Mouse (Mus musculus): ENCODE data around the gene Crybg2. TPM values are rescaled to one million over a fixed set of nuclear protein-coding genes. Genes with fewer than 3 reads are reported as not detected.

Crybg2 gene
- polyA plus RNA-seq, 1 experiment from 2014 or later, result 1.1 TPM

DNA sequence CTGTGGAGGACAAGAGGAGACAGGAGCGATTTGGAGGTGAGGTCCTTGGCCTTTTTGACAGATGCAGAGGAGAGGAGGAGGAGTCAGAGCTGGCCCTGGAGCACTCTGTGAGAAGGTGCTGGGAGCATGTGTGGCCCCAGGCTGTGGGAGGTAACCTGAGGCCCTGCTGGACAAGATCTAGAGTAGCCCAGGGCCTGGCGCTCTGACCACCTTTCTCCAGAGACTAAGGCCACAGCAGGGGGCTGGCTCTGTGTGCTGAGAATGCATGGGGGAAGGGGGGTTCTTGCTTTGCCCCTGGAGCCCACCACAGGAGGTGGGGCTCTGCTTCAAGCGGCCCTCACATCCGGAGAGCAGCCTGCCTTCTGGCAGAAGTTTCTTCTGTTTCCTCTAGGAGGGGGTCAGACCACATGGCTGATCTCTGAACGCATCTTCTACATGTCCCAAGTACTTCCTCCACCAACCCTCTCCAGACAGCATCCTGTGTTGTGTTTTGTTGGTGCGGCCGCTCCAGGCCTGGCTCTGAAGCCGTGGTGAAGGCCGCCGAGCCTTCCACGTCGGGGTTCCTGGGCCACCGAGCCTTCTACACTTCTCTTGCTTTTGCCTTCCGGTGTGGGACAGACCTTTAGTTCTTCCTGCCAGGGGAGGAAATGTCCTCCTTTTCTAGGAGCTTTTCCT lies 57.6 kb downstream of the Crybg2 start:
- H3K9ac ChIP-seq, result no peak overlapping the region
- WGBS, result 72% methylated on average over 14 of the region's 14 CpGs

DNA sequence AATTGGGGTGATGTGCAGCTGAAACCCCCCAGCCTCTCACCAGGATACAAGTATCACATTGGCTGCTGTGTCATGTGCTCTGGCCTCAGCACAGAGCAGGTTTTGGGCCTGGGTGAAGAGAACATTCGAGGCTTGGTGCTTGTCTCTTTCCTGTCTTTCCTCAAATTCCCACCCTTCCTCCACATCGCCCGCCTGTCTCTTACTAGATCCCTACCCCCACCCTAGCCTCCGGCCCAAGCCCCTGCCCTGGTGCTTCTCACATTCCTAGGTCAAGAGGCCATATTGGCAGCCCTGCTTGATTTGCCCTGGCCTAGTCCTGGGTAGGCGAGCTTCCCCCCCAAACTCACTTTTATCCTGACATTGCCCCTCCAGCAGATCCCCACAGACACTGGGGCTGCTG lies 58.4 kb downstream of the Crybg2 start:
- 75% methylated on average over 5 of the region's 5 CpGs for WGBS
- H3K9ac ChIP-seq, result no peak overlapping the region

More for the DNA sequence above, 57.6 kb downstream of the Crybg2 start:
- H3K4me3 ChIP-seq, result no peak overlapping the region
- H3K4me2 ChIP-seq, result no peak overlapping the region
- peaks cover 5% of the 10 kb centered on the region; the same call in 1 of the 2 replicates for H3K4me1 ChIP-seq (replicated peaks)
- no peaks in the 10 kb centered on the region for H3K36me3 ChIP-seq
- H3K27ac ChIP-seq, result no peak overlapping the region
- no peaks in the 10 kb centered on the region for H3K9me3 ChIP-seq
- no peaks in the 10 kb centered on the region for H3K27me3 ChIP-seq
- ATAC-seq (ENCODE audit: low FRiP score), result no peak

DNA sequence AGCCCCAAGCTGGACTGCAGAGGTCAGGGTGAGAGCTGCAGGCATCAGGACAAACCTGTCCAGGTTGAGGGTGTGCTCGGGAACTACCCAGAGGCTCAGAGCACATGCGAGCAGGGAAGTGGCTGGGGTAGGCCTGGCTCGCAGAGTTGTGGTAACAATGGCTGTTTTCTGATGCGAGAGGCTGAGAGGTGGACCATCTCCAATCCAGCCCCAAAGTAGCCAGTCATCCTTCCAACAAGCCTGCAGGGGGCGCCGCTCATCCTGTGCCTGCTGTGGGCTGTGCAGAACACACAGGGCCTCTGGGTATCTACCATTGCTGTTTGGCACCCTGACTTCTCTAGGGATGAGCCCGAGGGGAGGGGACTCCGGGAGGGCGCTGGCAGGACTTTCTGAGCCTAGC lies 59.0 kb downstream of the Crybg2 start:
- Histone ChIP-seq H3K27me3 (no peaks in the 10 kb centered on the region), H3K9ac (no peak overlapping the region), H3K4me3 (no peak overlapping the region), H3K27ac (no peak overlapping the region), H3K4me2 (no peak overlapping the region), H3K4me1 (replicated peaks) (peaks cover 8% of the 10 kb centered on the region), H3K9me3 (no peaks in the 10 kb centered on the region), H3K36me3 (no peaks in the 10 kb centered on the region)
- 55% methylated on average over 9 of the region's 9 CpGs for WGBS
- ATAC-seq (ENCODE audit: low FRiP score), result no peak

More for the DNA sequence above, 58.4 kb downstream of the Crybg2 start:
- ATAC-seq (ENCODE audit: low FRiP score), result no peak
- no peaks in the 10 kb centered on the region for H3K36me3 ChIP-seq
- no peaks in the 10 kb centered on the region for H3K9me3 ChIP-seq
- no peak overlapping the region for H3K4me2 ChIP-seq
- H3K27me3 ChIP-seq, result no peaks in the 10 kb centered on the region
- no peak overlapping the region for H3K4me3 ChIP-seq
- peaks cover 1% of the 10 kb centered on the region for H3K4me1 ChIP-seq (replicated peaks)
- no peak overlapping the region for H3K27ac ChIP-seq

DNA sequence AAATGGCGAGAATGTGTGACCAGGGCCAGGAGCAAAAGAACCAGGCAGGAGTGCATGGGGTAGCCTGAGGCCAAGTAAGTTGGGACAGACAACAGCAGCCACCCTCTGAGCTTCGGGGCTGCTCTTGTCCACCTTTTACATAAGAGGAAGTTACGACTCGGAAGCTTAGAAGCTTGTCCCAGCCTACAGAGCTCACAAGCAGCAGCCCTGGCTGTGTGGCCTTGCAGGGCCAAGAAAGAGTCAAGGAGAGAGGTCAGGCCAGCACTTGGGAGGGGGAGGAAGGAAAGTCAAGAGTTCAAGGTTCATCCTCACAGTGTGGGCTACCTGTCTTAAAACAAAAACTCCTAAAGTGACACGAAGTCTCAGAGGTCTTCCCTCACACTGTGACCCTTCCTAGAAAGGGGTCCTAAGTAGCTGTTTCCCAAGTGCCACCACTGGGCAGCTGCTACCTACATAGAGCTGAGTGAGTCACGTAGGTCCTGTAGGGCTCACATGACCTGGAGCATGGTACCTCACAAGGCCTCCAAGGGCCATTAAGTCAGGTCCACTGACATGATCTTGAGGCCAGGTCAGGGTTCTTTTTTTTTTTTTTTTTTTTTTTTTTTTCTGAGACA lies 59.7 kb downstream of the Crybg2 start:
- WGBS, result 85% methylated on average over 6 of the region's 6 CpGs
- H3K27me3 ChIP-seq, result no peaks in the 10 kb centered on the region

DNA sequence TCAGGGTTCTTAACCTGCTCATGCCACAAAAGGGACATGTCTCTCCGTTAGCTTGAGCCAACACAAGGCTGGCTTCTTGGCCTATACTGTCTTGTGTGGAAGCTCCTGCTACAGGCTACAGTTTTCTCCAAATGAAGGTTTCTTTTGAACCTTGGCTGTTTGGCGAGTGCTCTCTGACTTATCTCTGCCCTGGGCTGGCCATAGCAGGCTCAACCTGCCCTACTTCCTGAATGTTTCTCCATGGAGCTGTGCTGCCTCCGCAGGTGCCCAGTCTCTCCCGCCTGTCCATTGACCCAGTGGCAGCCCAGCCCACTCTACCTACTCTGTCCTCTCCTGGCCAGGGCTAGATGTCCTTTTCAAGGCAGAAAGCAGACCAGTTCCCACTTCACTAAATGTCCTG lies 60.3 kb downstream of the Crybg2 start:
- no peak overlapping the region for H3K9ac ChIP-seq
- no peaks in the 10 kb centered on the region for H3K27me3 ChIP-seq
- no peak overlapping the region for H3K4me3 ChIP-seq
- no peaks in the 10 kb centered on the region for H3K36me3 ChIP-seq
- peaks cover 8% of the 10 kb centered on the region for H3K4me1 ChIP-seq (replicated peaks)
- H3K9me3 ChIP-seq, result no peaks in the 10 kb centered on the region
- 88% methylated on average over 4 of the region's 4 CpGs for WGBS
- H3K27ac ChIP-seq, result no peak overlapping the region
- no peak overlapping the region for H3K4me2 ChIP-seq
- no peak for ATAC-seq (ENCODE audit: low FRiP score)

More for the DNA sequence above, 59.7 kb downstream of the Crybg2 start:
- Histone ChIP-seq H3K4me2 (no peak overlapping the region), H3K4me3 (no peak overlapping the region), H3K9me3 (no peaks in the 10 kb centered on the region), H3K27ac (no peak overlapping the region), H3K4me1 (replicated peaks) (peaks cover 8% of the 10 kb centered on the region), H3K9ac (no peak overlapping the region), H3K36me3 (no peaks in the 10 kb centered on the region)
- no peak for ATAC-seq (ENCODE audit: low FRiP score)

DNA sequence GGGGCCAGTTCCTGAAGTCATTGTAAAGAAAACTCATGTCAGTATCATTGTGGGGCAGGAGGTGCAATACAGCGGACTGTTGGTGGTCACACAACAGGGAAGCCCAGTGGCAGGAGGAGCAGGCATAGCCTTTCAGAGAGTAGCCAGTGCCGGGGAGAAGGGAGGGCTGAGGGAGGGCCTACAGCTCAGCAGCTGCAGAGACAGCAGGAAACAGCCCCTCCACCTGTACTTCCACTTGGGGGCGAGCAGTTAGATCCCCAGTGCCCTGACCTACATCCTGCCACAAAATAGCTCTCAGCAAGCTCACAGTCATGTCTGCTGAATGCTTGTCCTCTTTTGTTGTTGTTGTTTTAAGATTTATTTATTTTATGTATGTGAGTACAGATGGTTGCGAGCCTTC lies 61.0 kb downstream of the Crybg2 start:
- H3K27ac ChIP-seq, result no peak overlapping the region
- H3K4me1 ChIP-seq (replicated peaks), result peaks cover 11% of the 10 kb centered on the region
- no peak for ATAC-seq (ENCODE audit: low FRiP score)
- H3K9me3 ChIP-seq, result no peaks in the 10 kb centered on the region
- H3K36me3 ChIP-seq, result no peaks in the 10 kb centered on the region
- H3K27me3 ChIP-seq, result no peaks in the 10 kb centered on the region
- H3K9ac ChIP-seq, result peak overlapping the region; percentile 1; the same call in 1 of the 2 replicates
- WGBS, result 52% methylated on average over 4 of the region's 4 CpGs
- H3K4me3 ChIP-seq, result no peak overlapping the region
- no peak overlapping the region for H3K4me2 ChIP-seq

DNA sequence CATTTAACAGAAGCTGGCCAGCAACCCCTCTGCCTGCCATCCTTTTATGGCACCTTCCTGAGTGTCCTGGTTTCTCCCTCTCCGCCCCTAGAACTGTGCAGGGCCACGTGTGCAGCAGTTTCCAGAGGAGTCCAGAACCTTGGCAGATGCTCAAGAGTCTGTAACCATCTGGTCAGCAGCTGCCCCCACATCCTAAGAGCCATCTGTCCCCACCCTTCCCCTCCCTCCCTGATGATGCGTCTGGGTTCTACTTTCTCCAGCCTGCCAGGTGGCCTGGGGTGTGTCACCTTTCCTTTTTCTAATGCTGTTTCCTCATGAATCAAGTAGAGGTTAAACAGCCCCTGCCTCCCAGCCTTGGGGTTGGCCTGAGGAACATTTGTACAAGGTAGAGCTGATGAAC lies 61.7 kb downstream of the Crybg2 start:
- Histone ChIP-seq H3K27me3 (no peaks in the 10 kb centered on the region), H3K27ac (no peak overlapping the region), H3K36me3 (no peaks in the 10 kb centered on the region), H3K4me3 (no peak overlapping the region), H3K4me2 (no peak overlapping the region), H3K4me1 (replicated peaks) (peaks cover 19% of the 10 kb centered on the region), H3K9me3 (no peaks in the 10 kb centered on the region), H3K9ac (no peak overlapping the region)
- WGBS, result 62% methylated on average over 3 of the region's 3 CpGs
- no peak for ATAC-seq (ENCODE audit: low FRiP score)

DNA sequence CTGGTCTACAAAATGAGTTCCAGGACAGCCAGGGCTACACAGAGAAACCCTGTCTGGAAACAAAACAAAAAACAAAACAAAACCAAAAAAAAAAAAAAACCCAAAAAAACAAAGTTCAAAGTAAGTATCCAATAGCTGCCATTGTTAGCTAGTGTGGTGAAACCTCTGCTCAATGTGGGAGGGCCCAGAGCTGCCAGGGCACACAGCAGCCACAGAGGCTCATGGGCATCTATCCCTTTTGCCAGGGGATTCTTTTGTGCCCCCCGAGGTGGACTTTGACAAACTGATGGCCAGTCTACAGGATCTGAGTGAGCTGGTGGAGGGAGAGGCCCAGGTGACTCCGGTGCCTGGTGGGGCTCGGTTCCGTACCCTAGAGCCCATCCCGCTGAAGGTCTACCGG lies 62.5 kb downstream of the Crybg2 start:
- Histone ChIP-seq H3K4me2 (no peak overlapping the region), H3K27ac (no peak overlapping the region), H3K4me3 (no peak overlapping the region), H3K9ac (no peak overlapping the region), H3K36me3 (no peaks in the 10 kb centered on the region), H3K27me3 (no peaks in the 10 kb centered on the region), H3K4me1 (replicated peaks) (peaks cover 27% of the 10 kb centered on the region), H3K9me3 (no peaks in the 10 kb centered on the region)
- 94% methylated on average over 6 of the region's 6 CpGs for WGBS
- ATAC-seq (ENCODE audit: low FRiP score), result no peak

DNA sequence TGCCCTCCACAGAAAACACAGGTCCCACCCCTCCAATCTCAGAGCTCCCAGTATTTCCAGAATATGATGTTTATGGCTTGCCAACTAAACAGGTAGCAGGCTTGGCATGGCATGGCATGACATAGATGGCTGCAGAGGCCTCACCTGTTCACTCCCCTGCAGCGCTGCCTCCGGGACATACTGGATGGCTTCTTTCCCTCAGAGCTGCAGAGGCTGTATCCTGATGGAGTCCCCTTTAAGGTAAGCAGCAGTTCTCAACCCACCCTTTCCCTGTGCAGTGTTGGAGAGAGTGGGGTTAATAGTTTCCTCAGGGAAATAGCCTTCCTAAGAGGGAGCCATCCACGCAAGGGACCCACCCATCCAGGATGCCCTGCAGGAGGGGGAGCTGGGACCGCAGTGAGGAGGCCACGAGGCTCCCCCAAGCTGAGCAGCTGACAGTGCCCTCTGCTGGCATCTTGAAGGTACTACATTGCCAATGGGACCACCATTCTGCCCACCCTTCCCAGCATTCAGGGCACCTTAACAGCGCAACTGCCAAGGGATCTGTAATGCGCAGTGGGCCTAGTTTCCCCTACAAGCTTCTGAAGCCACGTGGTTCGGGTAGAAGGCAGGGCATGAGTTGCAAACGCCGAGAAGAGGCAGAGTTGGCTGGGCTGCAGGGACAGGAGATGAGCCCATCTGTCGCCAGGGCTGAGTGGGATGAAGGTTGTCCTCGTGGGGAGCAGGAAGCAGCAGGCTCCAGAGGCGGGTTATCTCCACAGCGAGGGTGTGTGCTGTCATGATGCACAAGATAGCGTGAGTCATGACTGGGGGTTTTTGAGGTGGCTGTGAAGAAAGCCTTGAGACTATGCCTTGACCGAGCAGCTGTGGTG lies 63.3 kb downstream of the Crybg2 start:
- H3K9me3 ChIP-seq, result no peaks in the 10 kb centered on the region
- peaks cover 29% of the 10 kb centered on the region for H3K4me1 ChIP-seq (replicated peaks)
- ATAC-seq (ENCODE audit: low FRiP score), result no peak
- H3K27me3 ChIP-seq, result no peaks in the 10 kb centered on the region
- no peak overlapping the region for H3K4me3 ChIP-seq
- no peak overlapping the region for H3K9ac ChIP-seq
- H3K27ac ChIP-seq, result no peak overlapping the region
- WGBS, result 26% methylated on average over 17 of the region's 17 CpGs
- H3K4me2 ChIP-seq, result no peak overlapping the region
- H3K36me3 ChIP-seq, result no peaks in the 10 kb centered on the region

DNA sequence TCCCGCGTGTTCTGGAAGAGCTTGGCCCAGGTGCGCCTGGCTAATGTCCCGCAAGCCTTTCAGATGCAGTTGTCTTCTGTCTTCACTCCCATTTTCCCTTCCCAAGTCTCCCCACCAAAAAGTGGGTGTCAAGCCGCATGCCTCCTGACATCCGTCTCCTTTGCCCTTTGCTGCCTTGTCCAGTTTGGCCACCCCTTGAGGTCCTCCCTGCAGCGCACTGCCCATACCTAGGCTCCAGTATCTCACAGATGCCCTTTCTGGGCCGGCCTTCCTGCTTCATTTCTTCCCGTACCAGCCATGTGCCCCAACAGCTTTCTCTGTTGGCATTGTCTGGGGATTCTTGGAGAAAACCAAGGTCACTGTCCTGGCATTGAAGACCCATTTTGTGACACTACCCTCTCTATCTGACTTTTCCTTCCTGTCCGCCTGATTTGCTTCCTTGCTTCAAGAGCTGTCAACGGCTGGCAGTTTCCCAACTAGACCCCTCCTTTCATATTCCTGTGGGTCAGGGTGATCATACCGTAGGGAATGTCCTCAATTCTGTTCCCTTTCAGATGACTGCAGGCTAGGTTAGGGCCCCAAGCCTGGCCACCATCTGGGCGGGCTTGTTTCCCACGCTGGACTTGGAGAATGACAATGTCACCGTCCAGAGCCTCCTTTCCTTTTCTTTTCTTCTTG lies 64.9 kb downstream of the Crybg2 start:
- Histone ChIP-seq H3K4me1 (replicated peaks) (peaks cover 35% of the 10 kb centered on the region), H3K9ac (no peak overlapping the region), H3K36me3 (peaks cover 2% of the 10 kb centered on the region; the same call in 1 of the 2 replicates), H3K4me3 (no peak overlapping the region), H3K27ac (no peak overlapping the region), H3K4me2 (no peak overlapping the region), H3K9me3 (no peaks in the 10 kb centered on the region), H3K27me3 (no peaks in the 10 kb centered on the region)
- WGBS, result 90% methylated on average over 15 of the region's 15 CpGs
- no peak for ATAC-seq (ENCODE audit: low FRiP score)

DNA sequence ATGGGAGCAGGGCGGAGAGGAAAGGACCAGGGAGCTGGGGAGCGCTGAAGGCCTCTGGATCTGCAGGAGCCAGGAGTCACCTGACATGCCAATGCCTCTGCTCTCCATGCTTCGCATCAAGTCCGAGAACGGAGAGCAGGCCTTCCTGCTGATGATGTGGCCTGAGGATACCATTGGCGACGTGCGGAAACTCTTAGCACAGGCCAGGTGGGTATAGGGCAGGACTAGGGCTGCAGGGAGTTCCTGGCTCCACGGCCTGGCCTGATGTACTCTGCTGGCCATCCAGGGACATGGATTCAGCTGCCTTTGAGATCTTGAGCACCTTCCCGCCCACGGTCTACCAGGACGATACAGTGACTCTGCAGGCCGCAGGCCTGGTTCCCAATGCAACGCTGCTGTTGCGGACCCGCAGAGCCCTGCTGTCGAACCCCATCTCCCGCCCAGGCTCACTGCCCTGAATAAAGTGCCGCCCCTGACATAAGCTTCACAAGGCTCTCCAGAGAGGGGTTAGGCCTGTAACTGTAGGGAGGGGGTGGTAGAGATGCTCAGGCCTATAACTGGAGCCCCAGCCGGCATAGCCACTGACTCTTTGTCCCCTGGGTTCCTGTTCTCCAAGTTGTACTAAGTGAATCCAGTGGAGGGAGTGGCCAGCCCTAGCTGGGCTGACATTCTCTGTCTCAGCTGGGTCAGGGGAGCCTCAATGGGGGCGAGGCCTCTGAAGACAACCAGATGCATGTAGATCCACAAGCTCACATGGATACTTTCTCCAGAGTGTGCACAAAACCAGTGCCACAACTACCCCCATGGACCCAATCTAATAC lies 65.9 kb downstream of the Crybg2 start:
- Histone ChIP-seq H3K4me2 (no peak overlapping the region), H3K9me3 (no peaks in the 10 kb centered on the region), H3K4me3 (no peak overlapping the region), H3K27me3 (no peaks in the 10 kb centered on the region), H3K27ac (no peak overlapping the region), H3K9ac (peak overlapping the region; percentile 93), H3K4me1 (replicated peaks) (peaks cover 35% of the 10 kb centered on the region), H3K36me3 (peaks cover 12% of the 10 kb centered on the region)
- WGBS, result 86% methylated on average over 21 of the region's 21 CpGs
- ATAC-seq (ENCODE audit: low FRiP score), result no peak

Data from hindbrain, embryonic 13.5 days (tissue).